Mouse (Mus musculus) c-Kit-positive CD71-negative TER-119-negative erythroid progenitor cells, embryonic 14.5 days (primary cell): ENCODE measurements at regions not wholly inside any gene's neighbourhood (a gene's known extent, or its start where the extent isn't known, plus 50 kb on each side); places are given as distances from the start of the nearest gene placed in this dataset.

Experiments used
- DNase-seq: peaks from one replicate; pipeline ENCODE4 v3.0.0-alpha.2; 2013; ENCODE audit warnings: low read depth

DNA sequence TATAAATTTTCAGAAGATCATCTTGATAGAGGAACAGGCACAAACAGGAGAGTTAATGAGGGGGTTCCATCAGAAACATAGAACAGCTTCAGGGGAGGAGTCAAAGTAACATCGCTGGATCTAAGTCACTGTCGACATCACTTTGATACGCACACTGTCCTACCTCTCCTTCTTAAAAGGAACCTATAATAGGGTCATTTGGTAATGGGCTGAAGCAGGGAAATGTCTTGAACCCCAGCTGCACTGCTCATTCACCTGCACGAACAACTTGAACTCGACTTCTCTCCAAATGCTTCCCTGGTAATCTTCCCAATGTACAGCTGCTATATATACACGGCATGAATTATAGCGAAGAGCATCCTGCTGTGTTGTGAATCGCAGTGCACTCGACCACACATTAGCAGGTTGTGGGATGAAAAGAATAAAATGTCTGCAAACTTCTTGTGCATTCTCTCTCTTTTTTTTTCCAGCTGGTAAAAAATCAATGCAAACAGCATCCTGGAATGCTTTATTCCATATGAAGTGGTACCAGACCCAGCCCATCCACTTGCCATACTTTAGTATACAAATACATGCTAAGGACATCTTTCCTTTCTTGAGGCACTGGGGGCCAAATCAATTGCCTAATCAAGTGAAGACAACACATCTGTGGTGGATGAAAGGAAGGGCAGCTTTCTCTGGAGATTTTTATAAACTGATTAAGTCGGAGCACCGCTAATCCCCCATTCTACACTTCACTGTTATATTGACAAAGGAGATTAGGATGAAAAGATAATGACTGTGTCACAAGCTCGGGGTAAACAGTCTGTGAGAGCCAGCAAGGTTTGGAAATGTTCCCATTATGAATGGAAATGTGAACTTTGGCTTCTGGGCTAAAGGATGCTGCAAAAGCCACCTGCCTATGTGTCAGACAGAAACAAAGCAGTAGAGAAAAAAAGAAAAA lies 325.6 kb upstream of the Itga1 start:
- DNase-seq: no peak

DNA sequence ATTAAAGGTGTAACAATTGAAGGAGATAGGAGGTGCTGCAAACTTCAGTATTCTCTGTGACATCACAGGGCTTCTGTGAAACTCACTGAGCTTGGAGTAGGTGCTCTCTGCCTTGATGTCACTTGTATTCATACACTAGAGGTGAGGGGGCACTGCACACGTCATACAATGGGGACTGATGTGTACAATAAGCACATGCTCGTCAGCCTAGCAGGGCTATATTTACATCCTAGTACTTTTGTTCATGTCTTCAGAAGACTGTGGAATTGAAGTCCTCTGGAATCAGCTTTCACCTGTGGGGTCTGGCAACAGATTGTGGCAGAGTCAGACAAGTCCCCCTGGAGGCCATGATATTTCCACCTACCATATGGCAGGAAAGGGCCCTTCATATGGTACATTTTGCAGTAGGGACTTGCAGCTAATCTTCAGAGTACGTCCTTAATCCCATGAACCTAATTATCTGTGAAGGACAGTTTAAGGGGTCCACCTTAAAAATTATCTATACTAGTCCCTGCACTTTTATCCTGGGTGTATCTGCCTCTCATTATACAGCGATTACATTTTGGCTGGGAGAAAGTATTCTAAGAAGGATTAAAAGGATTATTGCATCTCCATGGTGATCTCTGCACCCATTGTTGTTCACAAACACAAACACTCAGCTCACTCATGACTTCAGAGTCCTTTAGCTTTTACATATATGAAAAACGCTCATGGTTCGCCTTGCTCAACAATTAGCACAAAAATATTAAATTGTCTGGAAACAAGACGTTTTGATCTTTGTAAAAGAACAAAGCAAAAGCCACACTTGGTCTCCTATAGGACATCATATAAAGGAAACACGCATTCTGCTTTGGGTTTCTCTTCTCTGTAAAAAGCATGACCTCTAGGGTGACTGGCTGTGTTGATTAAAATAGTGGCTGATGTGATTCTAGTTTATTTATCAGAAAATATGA lies 324.1 kb upstream of the Itga1 start:
- DNase-seq: no peak

- DNase-seq: no peak
These were observed 322.0 kb upstream of the Itga1 start for GRCm38 (mm10) chr13:115423761-115424160.

- DNase-seq: no peak
These were observed 319.7 kb upstream of the Itga1 start for GRCm38 (mm10) chr13:115421483-115421882.

GRCm38 (mm10) chr13:115417829-115418228 lies 316.1 kb upstream of the Itga1 start:
- no peak for DNase-seq

DNA sequence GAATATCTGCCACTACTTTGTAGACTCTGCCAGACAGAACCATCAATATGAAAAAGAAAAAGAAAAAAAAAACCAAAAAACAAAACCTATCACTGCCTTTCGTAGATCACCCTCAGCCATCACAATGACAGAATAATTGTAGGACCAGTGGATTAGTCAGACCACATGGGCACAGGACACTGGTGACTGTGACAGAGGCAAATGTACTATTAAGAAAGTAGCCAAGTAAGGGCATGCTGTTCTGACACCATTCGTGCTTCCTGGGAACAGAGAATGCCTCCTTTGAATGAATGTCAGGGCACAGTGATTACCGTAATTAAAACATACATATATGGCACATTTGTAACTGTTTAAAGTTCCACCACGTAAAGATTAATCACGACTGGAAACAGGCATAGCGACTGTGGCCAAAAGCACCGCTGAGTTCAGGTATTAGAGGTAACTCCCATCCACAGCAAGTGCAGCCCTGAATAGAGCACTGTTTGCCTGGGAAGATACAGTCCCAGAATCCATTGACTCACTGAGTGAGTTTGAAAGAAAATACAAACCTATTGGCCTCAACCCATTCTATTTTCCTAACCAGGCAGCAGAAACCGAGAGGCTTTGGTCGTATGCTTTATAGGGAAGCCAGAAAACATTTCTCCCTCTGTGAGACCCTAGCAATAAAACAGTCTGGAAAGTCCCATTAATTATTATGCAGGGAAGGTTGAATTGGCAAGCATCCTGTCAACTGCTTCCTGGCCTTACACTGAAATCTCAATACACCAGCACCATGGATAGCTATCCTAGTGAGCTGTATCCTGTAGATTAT lies 312.2 kb upstream of the Itga1 start:
- DNase-seq: no peak

DNA sequence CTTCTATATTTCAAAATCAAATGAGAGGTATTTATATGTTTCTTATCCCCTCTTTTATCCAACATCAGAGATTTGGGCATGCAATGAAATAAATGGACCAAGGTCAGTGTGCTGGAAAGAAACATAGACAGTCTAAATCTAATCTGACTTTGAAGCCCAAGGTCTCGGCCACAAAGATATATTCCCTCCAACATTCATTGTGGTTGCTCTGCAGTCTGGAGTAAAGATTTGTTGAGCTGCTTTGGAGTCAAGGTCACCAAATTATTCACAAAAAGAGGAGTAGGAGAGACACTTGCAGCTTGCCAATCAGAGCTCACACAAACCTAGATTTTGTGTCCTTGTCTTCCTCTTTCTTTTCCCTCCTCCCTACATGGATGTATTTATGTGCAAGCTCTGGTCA lies 304.2 kb upstream of the Itga1 start:
- DNase-seq: no peak

DNA sequence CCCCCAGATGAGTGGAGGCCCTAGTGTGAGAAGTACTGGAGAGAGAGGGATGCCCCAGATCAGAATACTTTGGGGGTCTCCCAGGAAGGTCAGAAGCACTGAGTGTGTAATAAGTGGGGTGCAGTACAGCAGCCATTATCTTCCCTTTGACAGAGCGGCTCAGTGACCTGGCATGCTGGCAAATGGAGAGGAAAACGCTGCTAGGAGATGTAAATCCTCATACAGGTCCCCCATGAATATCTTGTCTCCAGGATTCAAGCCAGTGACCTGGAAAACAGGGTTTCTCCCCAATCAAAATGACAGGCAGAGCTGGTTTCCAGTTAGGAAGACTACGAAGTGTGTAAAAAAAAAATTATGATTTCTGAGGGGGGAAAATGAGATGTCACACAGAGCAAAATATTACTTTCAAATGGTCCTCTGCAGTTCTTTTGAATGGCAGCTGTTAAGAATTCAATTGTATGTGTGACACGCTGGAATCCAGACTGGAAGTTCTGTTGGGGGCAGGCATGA lies 299.0 kb upstream of the Itga1 start:
- DNase-seq: no peak

- DNase-seq: no peak
These were observed 277.9 kb upstream of the Itga1 start for GRCm38 (mm10) chr13:115379682-115380081.

- no peak for DNase-seq
These were observed 274.6 kb upstream of the Itga1 start for GRCm38 (mm10) chr13:115376180-115376880.

- DNase-seq: no peak
These were observed 259.7 kb upstream of the Itga1 start for GRCm38 (mm10) chr13:115361457-115361856.

DNA sequence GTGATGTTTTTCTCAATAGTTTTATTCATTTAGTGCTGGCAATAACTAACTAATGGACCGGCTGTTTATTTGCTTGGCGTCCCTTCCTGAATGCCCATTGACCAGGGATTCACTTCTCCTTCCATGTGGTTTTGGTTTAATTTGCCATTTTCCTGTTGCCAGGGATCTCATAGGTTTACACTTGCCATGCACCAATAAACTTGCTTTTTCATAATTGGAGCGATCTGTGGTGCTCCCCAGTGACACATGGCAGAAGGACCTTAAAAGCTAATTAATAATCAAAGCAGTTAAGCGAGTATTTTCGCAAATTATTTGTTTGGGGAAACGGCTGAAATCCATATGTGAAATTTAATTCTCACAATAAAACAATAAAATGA lies 245.2 kb upstream of the Itga1 start:
- DNase-seq: no peak

GRCm38 (mm10) chr13:115346115-115347021 lies 244.6 kb upstream of the Itga1 start:
- no peak for DNase-seq

- no peak for DNase-seq
These were observed 227.5 kb upstream of the Itga1 start for GRCm38 (mm10) chr13:115329000-115329960.

DNA sequence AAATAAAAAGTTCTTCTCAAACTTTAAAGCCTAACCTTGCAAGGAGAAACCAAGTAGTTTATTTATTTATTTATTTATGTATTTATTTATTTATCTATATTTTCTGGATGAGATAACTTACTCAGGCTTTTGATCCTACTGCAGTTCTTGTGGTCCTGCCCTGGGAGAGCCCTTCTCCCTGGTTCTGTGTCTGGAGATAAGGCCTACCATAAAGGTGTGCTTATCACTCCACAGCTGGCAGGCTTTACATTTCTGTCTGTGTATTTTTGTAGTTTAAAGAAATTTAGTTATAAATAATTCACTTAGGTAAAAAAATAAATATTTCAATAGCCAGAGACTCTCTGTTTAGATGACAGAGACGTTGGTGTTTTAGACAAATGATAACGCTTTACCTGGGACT lies 224.5 kb upstream of the Itga1 start:
- DNase-seq: no peak

- no peak for DNase-seq
These were observed 214.9 kb upstream of the Itga1 start for GRCm38 (mm10) chr13:115316681-115317080.

DNA sequence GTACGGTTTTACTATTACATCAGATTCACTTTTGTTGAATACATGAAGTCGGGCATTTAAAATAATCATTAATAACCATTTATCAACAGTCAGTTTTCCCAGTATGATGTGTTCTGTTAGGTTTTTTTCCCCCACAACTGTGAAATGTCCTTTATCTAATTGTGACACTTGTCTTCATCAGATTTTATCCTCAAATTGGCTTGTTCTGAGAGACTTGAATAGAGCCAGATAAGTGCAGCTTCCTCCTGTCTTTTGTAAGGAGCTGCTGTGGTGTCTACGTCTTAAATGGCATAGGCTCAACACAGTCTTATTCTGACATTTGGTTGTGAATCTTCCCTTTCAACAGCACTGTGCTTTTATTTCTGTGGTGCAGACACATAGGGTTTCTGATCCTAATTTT lies 206.8 kb upstream of the Itga1 start:
- DNase-seq: no peak

GRCm38 (mm10) chr13:115287371-115287770 lies 185.6 kb upstream of the Itga1 start:
- peak; percentile 7 for DNase-seq

- DNase-seq: no peak
These were observed 164.4 kb upstream of the Itga1 start for GRCm38 (mm10) chr13:115266164-115266563.
